Mouse (Mus musculus) hindbrain, embryonic 13.5 days (tissue): ENCODE data around the gene Dnah5. TPM values are rescaled to one million over a fixed set of nuclear protein-coding genes. Genes with fewer than 3 reads are reported as not detected.

Experiments
- ATAC-seq: fragments of 200-750 bp; cut with Nextera tagmentation; 2 replicates; pipeline ENCODE4 v1.8.0; 2017; ENCODE audit warnings: moderate TSS enrichment; ENCODE audit not compliant: low FRiP score
- H3K27ac ChIP-seq: fragments of 300-500 bp; sonication (generic); 2 replicates; pipeline ENCODE4 v1.5.1; 2015; ENCODE audit warnings: inconsistent platforms, mild to moderate bottlenecking, moderate library complexity
- H3K27me3 ChIP-seq: fragments of 300-500 bp; sonication (generic); 2 replicates; pipeline ENCODE4 v1.6.1; 2015; ENCODE audit warnings: mild to moderate bottlenecking, inconsistent platforms
- H3K36me3 ChIP-seq: fragments of 300-500 bp; sonication (generic); 2 replicates; pipeline ENCODE4 v1.6.1; 2015; ENCODE audit warnings: mild to moderate bottlenecking, inconsistent platforms
- H3K4me1 ChIP-seq: fragments of 300-500 bp; sonication (generic); replicated peaks from 2 replicates; pipeline ENCODE4 v1.6.1; 2015; ENCODE audit warnings: inconsistent platforms
- H3K4me2 ChIP-seq: fragments of 300-500 bp; sonication (generic); 2 replicates; pipeline ENCODE4 v1.6.1; 2015; ENCODE audit warnings: inconsistent platforms, mild to moderate bottlenecking, moderate library complexity
- H3K4me3 ChIP-seq: fragments of 300-500 bp; sonication (generic); 2 replicates; pipeline ENCODE4 v1.5.1; 2015; ENCODE audit warnings: mild to moderate bottlenecking, inconsistent platforms
- H3K9ac ChIP-seq: fragments of 300-500 bp; sonication (generic); 2 replicates; pipeline ENCODE4 v1.6.1; 2015; ENCODE audit warnings: mild to moderate bottlenecking, inconsistent platforms
- H3K9me3 ChIP-seq: fragments of 300-500 bp; sonication (generic); 2 replicates; pipeline ENCODE4 v1.6.1; 2016; ENCODE audit warnings: inconsistent platforms
- WGBS: fragments of 180-500 bp; shearing (Covaris S2); methylation state at CpG from one replicate; pipeline ENCODE4 v1.1.7; 2015; 5-methylcytosine and 5-hydroxymethylcytosine counted together
- polyA plus RNA-seq: library from polyadenylated mRNA; unstranded; fragments of >200 nt; fragmentation: Nextera tagmentation; extraction: Ambion mirVana; gene quantifications from 2 replicates; pipeline ENCODE4 v1.2.1, GENCODE M21; 2015

Dnah5 gene
- polyA plus RNA-seq, 1 experiment from 2014 or later = 0.23 TPM

DNA sequence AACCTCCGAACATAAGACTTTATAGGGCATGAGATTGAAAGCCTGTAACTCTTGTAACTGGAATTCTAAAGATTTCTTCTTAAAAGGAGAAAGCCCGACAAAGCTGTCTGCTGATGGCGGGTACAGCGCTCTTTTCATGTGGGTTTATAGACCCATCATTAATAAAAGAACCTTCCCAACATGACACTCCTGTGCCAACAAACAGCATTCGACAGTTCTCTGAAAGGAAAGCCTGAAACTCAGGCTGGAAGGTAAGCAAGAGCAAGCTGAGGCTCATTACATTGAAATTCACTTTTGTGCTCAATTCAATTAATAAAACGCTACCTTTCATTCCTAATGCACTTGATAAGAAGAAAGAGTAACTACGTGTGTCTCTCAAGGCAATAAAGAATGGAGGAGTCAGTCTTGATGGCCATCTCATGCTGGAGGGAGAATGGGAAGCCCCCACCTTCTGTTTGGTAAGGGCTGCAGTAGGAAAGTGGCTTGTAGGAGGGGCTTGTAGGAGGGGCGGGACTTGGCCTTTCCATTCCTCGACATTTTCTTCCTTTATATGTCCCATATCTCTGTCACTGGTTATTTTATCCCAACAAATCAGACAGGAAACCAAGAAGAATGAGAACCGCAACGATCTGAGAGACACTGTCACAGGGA is 15.1 kb upstream of the Dnah5 start:
- peaks cover 32% of the 10 kb centered on the region for H3K27me3 ChIP-seq
- no peaks in the 10 kb centered on the region for H3K9me3 ChIP-seq
- no peaks in the 10 kb centered on the region for H3K4me1 ChIP-seq
- peak; percentile 47; the same call in 1 of the 2 replicates for ATAC-seq
- no peaks in the 10 kb centered on the region for H3K36me3 ChIP-seq
- H3K4me3 ChIP-seq = no peak overlapping the region
- H3K9ac ChIP-seq = no peak overlapping the region
- WGBS = 71% methylated on average over 11 of the region's 11 CpGs
- H3K27ac ChIP-seq = no peak overlapping the region
- no peak overlapping the region for H3K4me2 ChIP-seq

DNA sequence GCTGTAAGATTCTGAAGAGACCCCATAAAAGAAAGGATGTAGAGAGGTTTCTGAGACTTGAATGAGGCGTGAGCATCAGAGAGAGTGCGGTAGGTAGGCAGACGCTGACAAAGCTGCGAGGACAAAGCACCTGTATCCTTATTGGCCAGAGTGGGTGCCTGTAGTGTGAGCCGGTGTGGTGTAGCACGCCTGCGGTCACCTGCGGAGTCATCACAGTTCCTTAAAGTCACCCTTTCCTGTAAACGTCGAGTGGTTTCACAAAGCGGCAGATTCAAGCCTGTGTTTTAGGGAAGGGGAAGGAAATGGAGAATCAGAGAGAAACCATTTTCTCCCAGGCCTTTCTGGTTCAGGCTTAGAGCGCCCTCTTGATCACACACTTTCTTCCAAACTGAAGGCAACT is 13.9 kb upstream of the Dnah5 start:
- H3K9ac ChIP-seq = no peak overlapping the region
- H3K4me2 ChIP-seq = no peak overlapping the region
- WGBS = 43% methylated on average over 12 of the region's 12 CpGs
- no peaks in the 10 kb centered on the region for H3K9me3 ChIP-seq
- H3K4me1 ChIP-seq = no peaks in the 10 kb centered on the region
- peaks cover 32% of the 10 kb centered on the region for H3K27me3 ChIP-seq
- no peak overlapping the region for H3K27ac ChIP-seq
- no peaks in the 10 kb centered on the region for H3K36me3 ChIP-seq
- no peak for ATAC-seq
- no peak overlapping the region for H3K4me3 ChIP-seq

DNA sequence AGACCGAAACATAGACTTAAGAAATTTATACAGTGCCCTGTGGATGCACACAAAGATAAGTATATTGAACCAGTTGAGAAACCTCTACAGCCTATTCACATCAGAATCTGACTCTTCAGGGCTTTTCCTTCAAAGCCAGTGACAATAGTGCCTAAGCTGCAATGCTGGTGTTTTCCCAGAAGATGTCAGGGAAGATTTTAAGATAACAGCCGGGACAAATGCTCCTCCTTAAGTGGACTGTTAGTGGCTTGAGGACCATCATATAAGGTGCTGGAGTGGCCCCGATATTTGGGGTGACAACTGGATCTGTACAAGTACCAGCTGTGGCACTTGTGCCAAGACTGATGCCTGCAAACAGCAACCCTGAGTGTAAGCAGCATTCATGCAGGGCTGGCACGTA is 4.9 kb upstream of the Dnah5 start:
- no peak overlapping the region for H3K4me2 ChIP-seq
- H3K9me3 ChIP-seq = no peaks in the 10 kb centered on the region
- H3K36me3 ChIP-seq = no peaks in the 10 kb centered on the region
- no peak overlapping the region for H3K4me3 ChIP-seq
- 74% methylated on average over 4 of the region's 4 CpGs for WGBS
- no peak overlapping the region for H3K9ac ChIP-seq
- ATAC-seq = no peak
- H3K4me1 ChIP-seq = peaks cover 8% of the 10 kb centered on the region
- peaks cover 51% of the 10 kb centered on the region for H3K27me3 ChIP-seq
- no peak overlapping the region for H3K27ac ChIP-seq

DNA sequence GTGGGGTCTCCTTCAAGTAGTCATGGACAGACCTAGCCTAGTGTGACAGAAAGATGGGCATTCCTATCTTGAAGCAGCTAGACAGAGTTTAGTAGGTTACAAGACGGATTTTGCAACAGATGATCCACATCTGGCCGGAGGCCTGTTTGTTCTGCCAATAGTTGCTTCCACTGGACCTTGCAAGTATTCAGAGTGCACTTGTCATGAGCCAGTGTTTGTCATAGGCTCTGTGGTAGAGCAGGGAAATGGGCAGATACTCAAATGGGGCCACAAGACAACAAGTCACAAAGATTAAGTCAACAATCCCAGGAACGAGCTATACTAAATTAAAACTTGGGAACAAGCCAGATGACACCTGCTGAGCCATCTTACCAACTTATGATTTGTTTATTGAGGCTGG is 1.1 kb downstream of the Dnah5 start:
- ATAC-seq = no peak
- Histone ChIP-seq H3K4me3 (no peak overlapping the region), H3K36me3 (no peaks in the 10 kb centered on the region), H3K9me3 (no peaks in the 10 kb centered on the region), H3K27ac (no peak overlapping the region), H3K4me2 (no peak overlapping the region), H3K27me3 (peaks cover 60% of the 10 kb centered on the region), H3K4me1 (peaks cover 10% of the 10 kb centered on the region), H3K9ac (no peak overlapping the region)
- WGBS = 82% methylated on average over 3 of the region's 3 CpGs

DNA sequence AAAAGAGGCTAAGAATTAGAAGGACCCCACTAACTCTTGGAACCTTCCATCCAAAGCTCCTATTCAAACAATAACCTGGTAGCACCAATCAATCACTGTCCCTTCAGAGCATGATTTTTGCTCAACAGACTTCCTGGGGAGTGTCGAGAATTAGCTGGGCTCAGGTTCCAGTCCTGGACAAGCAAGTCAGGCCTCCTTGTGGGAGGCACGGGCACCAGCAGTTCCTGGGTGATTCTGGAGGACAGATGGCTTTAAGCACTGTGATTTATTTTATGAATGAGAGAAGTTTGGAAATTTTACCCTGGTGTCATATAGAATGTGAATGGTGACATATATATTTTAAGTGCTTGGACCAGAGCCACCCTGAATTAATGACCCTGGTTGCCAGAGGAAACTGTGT is 4.0 kb downstream of the Dnah5 start:
- Histone ChIP-seq H3K9ac (no peak overlapping the region), H3K4me2 (no peak overlapping the region), H3K4me1 (peaks cover 10% of the 10 kb centered on the region), H3K36me3 (no peaks in the 10 kb centered on the region), H3K9me3 (no peaks in the 10 kb centered on the region), H3K27ac (no peak overlapping the region), H3K27me3 (peaks cover 64% of the 10 kb centered on the region), H3K4me3 (no peak overlapping the region)
- no peak for ATAC-seq
- 46% methylated on average over 2 of the region's 2 CpGs for WGBS

DNA sequence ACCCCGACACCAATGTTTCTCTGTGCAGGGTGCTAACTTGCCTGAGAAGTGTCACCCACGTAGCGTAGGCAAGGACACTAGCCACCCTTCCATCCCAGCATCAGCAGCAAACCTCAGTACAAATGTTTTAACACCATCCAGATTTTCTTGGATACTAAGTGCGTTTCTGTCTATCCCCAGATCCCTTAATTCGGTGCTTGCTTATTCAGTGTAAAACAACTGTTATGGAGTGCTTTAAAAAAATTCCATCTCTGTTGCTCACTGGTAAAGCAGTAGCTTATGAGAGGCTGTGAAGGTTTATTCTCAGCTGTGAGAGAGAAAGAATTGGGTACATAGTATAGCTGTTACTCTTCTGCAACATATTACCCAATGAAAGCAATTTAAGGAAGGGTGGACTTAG is 9.5 kb downstream of the Dnah5 start:
- Histone ChIP-seq H3K36me3 (no peaks in the 10 kb centered on the region), H3K4me1 (peaks cover 6% of the 10 kb centered on the region; the same call in 1 of the 2 replicates), H3K4me3 (no peak overlapping the region), H3K9me3 (no peaks in the 10 kb centered on the region), H3K4me2 (no peak overlapping the region), H3K27me3 (peaks cover 51% of the 10 kb centered on the region), H3K27ac (no peak overlapping the region), H3K9ac (no peak overlapping the region)
- ATAC-seq = no peak
- WGBS = 93% methylated on average over 5 of the region's 5 CpGs

DNA sequence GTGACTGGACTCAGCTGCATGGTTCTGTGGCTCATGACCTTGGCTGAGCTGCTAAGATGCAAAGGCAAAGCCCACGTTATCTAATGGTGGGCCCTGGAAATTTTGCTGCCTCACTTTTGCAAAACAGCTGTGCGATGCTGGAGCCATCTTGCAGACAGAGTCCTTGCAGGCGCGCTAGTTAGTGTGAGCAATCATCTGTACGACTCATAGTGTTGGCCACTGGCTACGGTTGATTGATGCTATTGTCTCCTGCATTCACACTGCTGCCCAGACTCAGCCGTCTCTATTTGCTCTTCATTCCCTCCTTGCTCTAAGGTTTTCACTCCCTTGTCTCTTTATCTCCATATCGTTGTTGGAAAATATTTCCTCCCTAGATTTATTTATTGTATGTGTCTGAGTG is 12.8 kb downstream of the Dnah5 start:
- H3K9ac ChIP-seq = no peak overlapping the region
- 27% methylated on average over 8 of the region's 8 CpGs for WGBS
- H3K27ac ChIP-seq = no peak overlapping the region
- H3K36me3 ChIP-seq = no peaks in the 10 kb centered on the region
- H3K4me1 ChIP-seq = peaks cover 6% of the 10 kb centered on the region; the same call in 1 of the 2 replicates
- H3K9me3 ChIP-seq = no peaks in the 10 kb centered on the region
- no peak overlapping the region for H3K4me3 ChIP-seq
- ATAC-seq = peak; percentile 81
- H3K4me2 ChIP-seq = no peak overlapping the region
- peaks cover 29% of the 10 kb centered on the region for H3K27me3 ChIP-seq

DNA sequence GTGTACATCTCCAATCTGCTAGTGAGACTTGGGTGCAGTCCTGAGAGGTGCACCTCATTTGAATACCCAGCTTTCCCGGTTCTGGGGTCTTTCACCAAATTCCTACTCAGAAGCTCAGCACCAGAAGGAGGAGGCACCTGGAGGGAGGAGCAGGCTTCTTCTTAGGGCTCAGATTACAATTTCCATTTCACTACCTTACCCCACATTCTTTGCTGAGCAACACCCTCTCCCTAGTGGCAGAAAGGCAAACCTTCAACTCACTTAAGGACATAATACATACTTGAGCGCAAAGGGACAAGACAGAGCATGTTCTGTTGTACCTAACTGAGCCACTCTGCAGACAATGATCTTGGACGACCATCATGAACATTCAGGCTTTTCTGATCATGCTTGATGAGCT is 23.8 kb downstream of the Dnah5 start:
- no peak for ATAC-seq
- H3K9ac ChIP-seq = no peak overlapping the region
- H3K27ac ChIP-seq = no peak overlapping the region
- H3K4me1 ChIP-seq = no peaks in the 10 kb centered on the region
- H3K4me3 ChIP-seq = no peak overlapping the region
- no peak overlapping the region for H3K4me2 ChIP-seq
- no peaks in the 10 kb centered on the region for H3K36me3 ChIP-seq
- WGBS = 67% methylated on average over 3 of the region's 3 CpGs
- no peaks in the 10 kb centered on the region for H3K27me3 ChIP-seq
- no peaks in the 10 kb centered on the region for H3K9me3 ChIP-seq

DNA sequence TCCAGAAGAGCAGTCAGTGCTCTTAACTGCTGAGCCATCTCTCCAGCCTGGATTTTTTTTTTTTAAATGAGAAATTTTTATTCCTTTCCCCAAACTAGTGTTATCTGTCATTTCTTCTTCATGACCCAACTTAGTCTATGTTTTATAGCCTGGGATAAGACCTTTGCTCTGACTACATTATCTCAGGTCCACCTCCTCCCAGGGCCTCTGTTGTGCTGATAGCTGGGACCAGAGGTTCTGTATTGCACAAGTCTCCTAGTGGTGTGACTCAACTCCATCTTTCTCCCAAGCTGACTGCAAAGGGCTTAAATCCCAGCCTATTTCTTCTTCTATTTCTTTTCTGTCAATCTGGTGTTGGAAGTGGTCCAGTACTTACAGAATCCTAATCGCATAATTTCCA is 56.7 kb downstream of the Dnah5 start:
- no peak for ATAC-seq
- H3K36me3 ChIP-seq = no peaks in the 10 kb centered on the region
- H3K9ac ChIP-seq = no peak overlapping the region
- H3K9me3 ChIP-seq = peaks cover 7% of the 10 kb centered on the region; the same call in 1 of the 2 replicates
- H3K4me2 ChIP-seq = no peak overlapping the region
- no peak overlapping the region for H3K27ac ChIP-seq
- H3K4me1 ChIP-seq = no peaks in the 10 kb centered on the region
- no peak overlapping the region for H3K4me3 ChIP-seq
- 94% methylated on average over 1 of the region's 1 CpGs for WGBS
- no peaks in the 10 kb centered on the region for H3K27me3 ChIP-seq

DNA sequence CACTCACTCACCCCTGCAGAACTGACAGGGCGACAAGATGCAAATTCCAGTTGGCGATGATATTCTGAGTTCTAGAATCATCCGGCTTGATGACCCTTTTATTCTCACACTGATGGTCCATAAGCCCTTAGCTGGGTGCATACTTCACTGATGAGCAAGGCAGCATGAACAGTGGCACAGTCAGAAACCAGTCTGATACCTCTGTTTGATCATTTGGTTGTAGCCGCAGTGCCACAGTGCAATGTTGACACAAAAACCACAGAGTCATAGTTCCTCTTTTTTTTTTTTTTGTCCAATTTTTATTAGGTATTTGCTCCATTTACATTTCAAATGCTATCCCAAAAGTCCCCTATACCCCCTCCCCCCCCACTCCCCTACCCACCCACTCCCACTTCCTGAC is 95.9 kb downstream of the Dnah5 start:
- no peak for ATAC-seq
- H3K36me3 ChIP-seq = no peaks in the 10 kb centered on the region
- H3K9me3 ChIP-seq = no peaks in the 10 kb centered on the region
- no peak overlapping the region for H3K4me2 ChIP-seq
- no peak overlapping the region for H3K9ac ChIP-seq
- WGBS = 88% methylated on average over 4 of the region's 4 CpGs
- H3K4me3 ChIP-seq = no peak overlapping the region
- no peaks in the 10 kb centered on the region for H3K27me3 ChIP-seq
- no peaks in the 10 kb centered on the region for H3K4me1 ChIP-seq
- H3K27ac ChIP-seq = no peak overlapping the region

DNA sequence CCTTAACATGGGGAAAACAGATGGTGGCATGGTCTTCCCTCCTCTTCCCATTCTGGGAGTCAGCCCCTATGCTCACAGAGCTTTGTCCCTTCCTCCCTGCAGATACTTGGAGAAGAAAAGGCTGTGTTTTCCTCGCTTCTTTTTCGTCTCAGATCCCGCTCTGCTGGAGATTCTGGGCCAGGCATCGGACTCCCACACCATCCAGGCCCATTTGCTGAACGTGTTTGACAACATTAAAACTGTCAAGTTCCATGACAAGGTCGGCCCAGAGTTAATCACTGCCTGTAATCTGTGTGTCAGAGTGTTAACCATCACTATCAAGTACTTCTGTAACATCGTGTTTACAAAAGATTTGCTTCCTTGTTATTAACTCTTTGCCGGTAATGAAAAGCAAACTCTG is 103.6 kb downstream of the Dnah5 start:
- 61% methylated on average over 8 of the region's 8 CpGs for WGBS
- Histone ChIP-seq H3K4me2 (no peak overlapping the region), H3K27ac (no peak overlapping the region), H3K36me3 (no peaks in the 10 kb centered on the region), H3K9ac (no peak overlapping the region), H3K27me3 (no peaks in the 10 kb centered on the region), H3K9me3 (no peaks in the 10 kb centered on the region), H3K4me1 (peaks cover 7% of the 10 kb centered on the region), H3K4me3 (no peak overlapping the region)
- no peak for ATAC-seq

DNA sequence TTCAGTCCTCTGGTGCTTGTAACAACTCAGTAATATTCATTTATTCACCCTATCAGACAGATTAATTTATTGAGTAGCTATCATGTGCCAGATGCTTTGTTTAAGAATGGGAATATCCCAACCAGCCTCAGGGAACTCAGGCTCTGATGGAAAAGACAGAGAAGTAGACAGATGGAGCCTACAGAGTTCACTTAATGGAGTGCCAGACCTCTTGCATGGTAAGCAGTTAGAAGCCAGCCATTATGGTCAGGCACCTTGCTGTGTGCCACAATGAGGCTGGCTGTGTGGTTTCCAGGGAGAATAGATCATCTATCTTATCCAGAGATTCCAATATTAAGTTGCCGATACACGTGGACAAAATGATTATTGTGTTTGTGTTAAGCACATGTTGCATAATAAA is 104.3 kb downstream of the Dnah5 start:
- Histone ChIP-seq H3K36me3 (no peaks in the 10 kb centered on the region), H3K27me3 (no peaks in the 10 kb centered on the region), H3K9me3 (no peaks in the 10 kb centered on the region), H3K4me1 (peaks cover 7% of the 10 kb centered on the region), H3K4me2 (no peak overlapping the region), H3K27ac (no peak overlapping the region), H3K9ac (no peak overlapping the region), H3K4me3 (no peak overlapping the region)
- 23% methylated on average over 2 of the region's 2 CpGs for WGBS
- peak; percentile 76 for ATAC-seq

DNA sequence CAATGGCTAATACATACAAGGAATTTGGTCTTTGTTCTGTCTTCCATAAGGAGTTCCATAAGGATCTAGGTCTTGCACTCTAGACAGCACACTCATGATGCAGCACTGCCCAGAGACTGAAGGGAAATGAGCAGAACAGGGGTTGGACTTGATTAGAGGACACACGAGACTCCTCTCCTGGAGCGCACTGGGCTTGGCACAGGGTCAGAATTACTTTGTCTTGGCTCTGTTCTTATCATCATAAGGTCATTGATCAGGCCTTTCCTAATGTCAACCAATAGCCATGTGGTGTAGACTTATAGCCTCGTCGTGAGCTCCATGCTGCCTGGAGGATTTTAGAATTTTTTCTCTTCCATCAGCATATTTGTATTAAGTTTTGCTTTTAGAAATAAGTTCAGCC is 107.0 kb downstream of the Dnah5 start:
- Histone ChIP-seq H3K4me2 (no peak overlapping the region), H3K9me3 (no peaks in the 10 kb centered on the region), H3K4me3 (no peak overlapping the region), H3K4me1 (peaks cover 7% of the 10 kb centered on the region), H3K9ac (no peak overlapping the region), H3K36me3 (no peaks in the 10 kb centered on the region), H3K27ac (no peak overlapping the region), H3K27me3 (0 out of 2 replicates have a peak, but pooled peaks cover 4% of the 10 kb centered on the region)
- no peak for ATAC-seq
- WGBS = 87% methylated on average over 4 of the region's 4 CpGs
